Mouse (Mus musculus) bone marrow macrophage, adult 2 months (primary cell): ENCODE data around the gene Grid1. TPM values are rescaled to one million over a fixed set of nuclear protein-coding genes. Genes with fewer than 3 reads are reported as not detected.

ENCODE experiments used
- H3K27ac ChIP-seq: 2 replicates; pipeline ENCODE4 v1.5.1; 2012; ENCODE audit warnings: low read depth, low read length; ENCODE audit not compliant: insufficient read depth
- H3K4me1 ChIP-seq: 2 replicates; pipeline ENCODE4 v1.6.1; 2012; ENCODE audit warnings: low read length; ENCODE audit not compliant: control insufficient read depth, insufficient read depth
- H3K4me3 ChIP-seq: 2 replicates; pipeline ENCODE4 v1.5.1; 2012; ENCODE audit warnings: mild to moderate bottlenecking, low read length, moderate library complexity; ENCODE audit not compliant: insufficient read depth
- CTCF ChIP-seq: IDR thresholded peaks from 2 replicates; pipeline ENCODE4 v1.5.1; 2012; ENCODE audit warnings: low read depth, mild to moderate bottlenecking, low read length, moderate library complexity
- POLR2A ChIP-seq: IDR thresholded peaks from 2 replicates; pipeline ENCODE4 v1.6.1; 2012; ENCODE audit warnings: mild to moderate bottlenecking, low read depth, low read length, borderline replicate concordance
- polyA plus RNA-seq: library from polyadenylated mRNA; stranded (reverse); fragments of >200 nt; gene quantifications from 2 replicates; pipeline ENCODE4 v1.2.4, GENCODE M21; 2012; ENCODE audit not compliant: missing spikeins, insufficient read depth, insufficient read length

Grid1 gene
- polyA plus RNA-seq, 1 experiment, result not detected

DNA sequence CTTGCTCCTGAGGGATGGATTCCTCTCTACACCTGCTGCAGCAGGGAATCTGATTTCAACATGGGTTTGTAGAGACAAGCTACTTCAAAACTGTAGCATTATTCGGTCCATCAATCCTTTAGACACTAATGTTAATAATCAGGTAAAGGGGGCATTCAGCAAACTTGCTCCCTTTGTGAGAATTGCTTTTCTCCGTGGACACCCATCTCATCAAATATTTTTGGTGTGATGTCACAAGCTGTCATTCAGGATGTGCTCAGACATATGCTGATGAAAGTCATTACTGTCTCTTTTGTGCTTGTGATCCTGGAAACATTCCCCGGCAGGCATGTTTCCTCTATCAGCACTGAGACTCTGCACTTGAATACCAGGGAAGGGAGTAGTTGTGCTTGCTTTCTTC lies 536.1 kb downstream of the Grid1 start:
- TF ChIP-seq POLR2A, result no peak
- no peak for TF ChIP-seq CTCF
- no peak overlapping the region for H3K4me3 ChIP-seq
- H3K4me1 ChIP-seq, result no peaks in the 10 kb centered on the region

DNA sequence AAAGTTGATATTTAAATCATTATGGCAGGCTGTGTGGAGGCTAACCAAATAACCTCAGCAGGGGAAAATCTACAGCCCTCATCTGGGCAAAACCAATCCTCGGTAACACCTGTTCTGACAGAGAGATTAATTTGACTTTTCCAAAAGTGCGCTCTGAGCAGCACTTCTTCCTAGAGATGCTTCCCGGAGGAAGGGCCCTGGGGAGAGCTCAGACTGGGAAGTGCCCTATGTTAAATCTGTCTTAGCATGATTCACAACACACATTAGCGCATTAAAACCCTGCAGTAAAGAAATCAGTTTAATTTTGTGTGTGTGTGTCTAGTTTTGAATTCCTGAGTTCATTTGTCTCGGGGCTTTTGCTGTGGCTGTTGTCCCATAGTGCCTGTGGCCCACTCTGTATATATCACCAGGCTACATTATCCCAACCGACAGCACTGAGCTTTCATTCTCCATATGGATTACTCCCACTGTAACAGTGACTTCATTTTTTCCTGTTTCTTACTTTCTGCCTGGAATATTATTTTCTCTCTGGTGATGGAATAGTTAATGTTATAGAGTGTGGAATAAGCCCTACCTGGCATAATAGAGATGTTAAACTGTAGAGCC lies 536.7 kb downstream of the Grid1 start:
- TF ChIP-seq POLR2A (no peak), CTCF (no peak)
- Histone ChIP-seq H3K27ac (no peak overlapping the region), H3K4me1 (no peaks in the 10 kb centered on the region), H3K4me3 (no peak overlapping the region)

More for the DNA sequence above, 536.1 kb downstream of the Grid1 start:
- no peak overlapping the region for H3K27ac ChIP-seq

DNA sequence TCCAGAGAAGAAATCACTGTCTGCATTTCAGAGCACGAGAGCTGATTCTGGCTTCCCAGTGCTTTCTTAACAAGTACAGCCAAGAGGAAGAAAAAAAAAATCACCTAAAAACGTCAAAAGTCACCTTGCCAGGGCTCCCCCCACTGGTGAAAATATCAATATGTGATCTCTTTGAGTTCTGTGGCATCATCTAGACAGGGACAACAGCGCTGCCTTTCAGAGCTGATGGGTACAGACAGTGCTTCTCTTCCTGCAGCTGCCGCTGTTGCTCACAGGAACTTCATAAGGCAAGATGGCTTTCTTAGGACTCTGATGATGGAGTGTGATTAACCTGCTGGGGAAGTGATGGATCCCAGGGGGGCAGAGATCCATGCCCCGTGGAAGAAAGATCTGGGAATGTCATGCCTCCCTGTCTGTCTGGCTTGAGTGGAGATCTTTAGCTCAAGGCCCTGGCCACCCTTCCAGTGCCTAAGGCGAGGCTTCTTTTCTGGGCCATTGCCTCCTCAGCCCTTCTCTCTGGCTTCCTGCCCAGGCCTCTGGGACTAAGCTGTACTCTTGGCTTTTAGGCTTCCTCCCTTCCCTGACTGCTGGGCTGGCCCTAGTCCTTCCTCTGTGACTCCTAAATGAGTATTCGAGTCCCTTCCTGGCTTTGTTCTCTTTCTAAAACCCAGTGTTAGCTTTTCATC lies 538.4 kb downstream of the Grid1 start:
- Histone ChIP-seq H3K4me1 (no peaks in the 10 kb centered on the region), H3K4me3 (no peak overlapping the region), H3K27ac (no peak overlapping the region)
- TF ChIP-seq CTCF, result no peak
- no peak for TF ChIP-seq POLR2A

DNA sequence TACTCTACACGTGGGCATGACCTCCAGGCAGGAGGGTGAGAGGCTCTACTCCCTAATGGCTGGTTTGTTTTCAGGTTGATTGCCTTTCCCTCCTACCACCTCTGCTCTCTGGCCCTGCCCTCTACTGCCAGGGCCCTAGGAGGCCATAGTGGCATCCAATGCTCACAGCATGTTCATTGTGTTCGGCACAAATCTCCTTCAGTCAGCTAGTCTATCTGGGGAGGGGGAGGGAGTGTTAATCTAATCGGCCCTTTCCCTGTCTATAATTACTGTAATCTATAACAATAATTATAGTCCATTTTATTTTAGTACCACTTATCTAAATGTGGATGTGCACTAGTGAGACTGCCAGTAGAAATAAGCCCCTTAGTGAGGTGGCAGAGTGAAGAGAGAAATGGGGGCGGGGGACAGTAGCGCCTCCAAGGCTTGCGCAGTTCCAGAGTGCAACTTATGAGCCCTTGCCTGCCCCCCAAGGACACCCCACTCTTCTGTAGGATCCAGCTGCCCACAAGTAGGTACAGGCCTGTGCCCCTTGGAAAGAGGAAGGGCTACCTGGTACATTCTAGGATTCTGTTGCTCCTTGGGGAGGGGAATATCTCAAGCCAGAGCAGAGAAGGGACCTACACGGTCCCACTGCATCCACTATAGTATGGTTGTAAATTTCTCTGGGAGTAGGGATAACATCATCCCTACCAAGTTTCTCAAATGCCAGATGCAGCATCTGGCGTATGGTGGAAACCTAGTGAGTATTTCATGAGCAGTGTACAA lies 545.5 kb downstream of the Grid1 start:
- no peak for TF ChIP-seq POLR2A
- no peak for TF ChIP-seq CTCF
- H3K4me1 ChIP-seq, result no peaks in the 10 kb centered on the region
- H3K27ac ChIP-seq, result no peak overlapping the region
- H3K4me3 ChIP-seq, result no peak overlapping the region

DNA sequence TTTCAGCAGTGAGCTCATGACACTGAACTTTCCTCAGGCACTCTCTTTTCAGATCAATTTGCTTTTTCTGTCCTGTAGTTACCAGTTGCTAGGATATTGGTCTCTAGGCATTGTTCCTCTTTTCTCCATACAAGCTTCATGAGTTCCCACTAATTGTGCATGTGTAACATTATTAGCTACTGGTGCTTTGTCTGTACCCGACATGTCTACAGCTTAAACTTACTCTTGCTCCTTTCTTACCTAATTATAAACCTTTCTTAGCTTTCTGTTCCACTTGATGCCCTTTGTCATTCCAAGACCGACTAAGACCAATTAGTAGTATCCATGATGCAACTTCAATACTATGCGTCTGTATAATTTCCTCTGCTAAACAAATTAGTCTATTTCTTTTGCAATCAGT lies 554.5 kb downstream of the Grid1 start:
- Histone ChIP-seq H3K27ac (no peak overlapping the region), H3K4me1 (no peaks in the 10 kb centered on the region), H3K4me3 (no peak overlapping the region)
- TF ChIP-seq POLR2A (no peak), CTCF (no peak)

DNA sequence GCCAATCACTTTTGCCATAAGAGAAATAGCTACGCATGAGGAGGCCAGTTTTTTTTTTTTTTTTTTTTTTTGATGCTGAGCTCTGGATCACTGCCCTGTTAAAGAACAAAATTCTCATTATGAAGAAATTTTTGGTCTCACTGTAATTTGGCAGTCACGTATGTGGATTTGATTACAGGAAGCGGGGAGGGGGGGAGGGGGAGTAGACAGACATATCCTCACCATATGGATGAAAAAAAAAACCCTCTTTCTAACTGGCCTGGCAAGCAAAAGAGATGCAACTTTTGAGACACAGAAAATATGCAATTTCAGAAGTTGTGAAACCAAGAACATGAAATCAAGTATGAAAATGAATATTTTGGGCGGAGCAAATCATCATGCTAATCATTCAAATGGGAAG lies 573.7 kb downstream of the Grid1 start:
- Histone ChIP-seq H3K4me1 (no peaks in the 10 kb centered on the region), H3K27ac (no peak overlapping the region), H3K4me3 (no peak overlapping the region)
- TF ChIP-seq CTCF, result no peak
- TF ChIP-seq POLR2A, result no peak

DNA sequence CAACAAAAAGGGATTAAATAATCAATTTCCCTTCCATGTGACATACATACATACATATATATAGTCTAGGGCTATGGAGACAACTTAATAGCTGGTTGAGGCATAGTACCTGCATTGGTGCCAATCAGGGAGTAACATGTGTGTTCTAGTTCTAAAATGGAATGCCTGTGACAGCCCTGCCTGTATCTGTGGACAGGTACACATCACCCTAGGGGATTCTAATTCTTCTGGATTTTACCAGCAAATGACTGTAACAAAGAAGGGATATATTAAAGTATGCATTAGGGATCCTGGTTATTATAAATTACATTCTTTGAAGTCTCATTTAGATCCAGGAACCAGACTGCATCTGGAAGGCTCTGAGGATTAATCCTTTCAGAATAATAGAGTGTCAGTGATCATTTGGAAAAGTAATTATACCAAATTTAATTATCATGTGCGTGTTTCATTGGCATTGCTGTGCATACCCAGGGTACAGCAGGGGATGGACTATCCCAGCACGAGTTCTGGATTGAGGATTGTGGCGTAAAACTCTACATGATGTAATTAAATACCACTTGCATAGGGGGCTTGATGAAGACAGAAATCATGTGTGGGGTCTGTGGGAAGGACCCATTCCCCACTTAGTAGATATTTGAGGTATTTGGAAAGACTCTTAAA lies 584.5 kb downstream of the Grid1 start:
- no peak for TF ChIP-seq POLR2A
- no peak for TF ChIP-seq CTCF
- H3K4me3 ChIP-seq, result no peak overlapping the region
- no peak overlapping the region for H3K27ac ChIP-seq
- H3K4me1 ChIP-seq, result no peaks in the 10 kb centered on the region

DNA sequence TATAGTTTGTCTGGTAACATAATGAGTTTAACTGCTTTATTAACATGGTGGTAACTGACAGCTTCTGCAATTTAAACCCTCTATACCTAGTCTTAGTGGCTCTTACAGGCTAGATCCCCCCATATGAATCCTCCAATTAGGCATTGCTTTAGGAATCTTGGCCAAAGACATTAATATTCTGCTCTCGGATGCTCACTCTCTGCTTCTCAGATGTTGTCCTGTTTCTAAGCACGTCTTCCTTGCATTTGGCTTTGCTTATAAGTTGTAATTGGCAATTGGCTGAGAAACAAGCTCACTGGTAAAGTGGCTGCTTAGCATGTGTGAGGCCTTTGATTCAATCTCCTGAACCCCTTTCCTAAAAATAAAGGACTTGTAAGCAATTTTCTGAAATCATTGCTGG lies 610.4 kb downstream of the Grid1 start:
- TF ChIP-seq CTCF, result no peak
- TF ChIP-seq POLR2A, result no peak
- no peaks in the 10 kb centered on the region for H3K4me1 ChIP-seq
- no peak overlapping the region for H3K4me3 ChIP-seq
- no peak overlapping the region for H3K27ac ChIP-seq

DNA sequence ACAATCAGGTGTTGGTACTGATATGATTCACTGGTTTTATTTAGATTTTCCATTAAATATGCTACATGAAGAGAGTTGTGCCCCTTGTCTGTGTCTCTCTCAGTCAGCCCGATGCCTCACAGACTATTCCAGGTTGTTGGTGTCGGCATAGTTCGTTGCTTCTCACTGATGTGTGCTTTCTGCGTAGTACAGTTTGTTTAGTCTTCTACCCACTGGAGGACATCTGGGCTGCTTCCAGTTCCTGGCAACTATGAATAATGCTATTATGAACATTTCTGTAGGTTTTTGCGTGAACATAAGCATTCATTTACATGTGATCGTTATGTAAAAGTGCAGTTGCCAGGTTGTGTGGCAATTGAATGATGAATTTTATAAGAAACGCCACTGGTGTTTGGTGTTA lies 633.8 kb downstream of the Grid1 start:
- Histone ChIP-seq H3K4me1 (no peaks in the 10 kb centered on the region), H3K27ac (no peak overlapping the region), H3K4me3 (no peak overlapping the region)
- no peak for TF ChIP-seq POLR2A
- TF ChIP-seq CTCF, result no peak
